Mouse (Mus musculus): Measurements from ENCODE around the gene Irgc1.

- TF ChIP-seq CTCF (IDR thresholded peaks at IDR 0.05; ENCODE audit: low read depth) (no peak), EP300 (IDR thresholded peaks at IDR 0.05; ENCODE audit: low read depth) (no peak)
Observed at GRCm38 (mm10) chr7:24470356-24470755, 18.3 kb upstream of the Irgc1 start.

Measured in liver, embryonic 14.5 days (tissue).